Mouse (Mus musculus) gastrocnemius, adult 8-10 months (tissue): Measurements from ENCODE around the gene Ipo4. TPM values are rescaled to one million over a fixed set of nuclear protein-coding genes. Genes with fewer than 3 reads are reported as not detected.

ENCODE experiments used
- DNase-seq, 2 experiments: peaks; one replicate each; pipeline ENCODE4 v3.0.0; 2022; ENCODE audit warnings: low spot score in 2 of 2
- total RNA-seq, 4 experiments: library from RNA; stranded (reverse); gene quantifications; 2 replicates each; pipeline ENCODE4 v1.2.4; 2022

Ipo4 gene
- 10 to 100 TPM; 80.2 to 99.8 (median 88.9) TPM for total RNA-seq

DNA sequence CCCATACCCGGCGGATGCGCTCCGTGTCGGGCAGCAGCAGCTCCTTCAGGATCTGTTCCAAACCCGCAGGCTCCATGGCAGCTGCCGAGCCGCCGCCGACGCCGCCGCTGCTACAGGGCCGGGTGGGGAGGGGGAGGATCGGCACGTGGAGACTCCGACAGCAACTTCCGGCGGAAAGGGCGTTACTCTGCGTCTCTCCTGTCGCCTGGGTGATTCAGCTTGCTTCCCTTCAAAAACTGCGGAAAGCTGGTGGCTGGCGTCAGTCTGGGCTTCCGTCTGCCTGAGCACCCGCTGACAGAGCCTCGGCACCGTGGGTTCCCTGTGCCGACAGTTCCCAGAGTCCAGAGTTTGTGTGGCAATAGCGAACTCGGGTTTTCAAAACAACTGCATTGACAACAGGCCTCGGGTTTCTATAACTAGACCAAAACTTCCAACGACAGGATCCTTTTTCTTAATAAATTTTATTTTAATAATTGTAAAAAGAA is at the start of gene Ipo4:
TSS of gene Ipo4 (minus strand) at position 435 of the 485 bp plus-strand sequence.
- DNase-seq: peak; percentile 65 to 69

DNA sequence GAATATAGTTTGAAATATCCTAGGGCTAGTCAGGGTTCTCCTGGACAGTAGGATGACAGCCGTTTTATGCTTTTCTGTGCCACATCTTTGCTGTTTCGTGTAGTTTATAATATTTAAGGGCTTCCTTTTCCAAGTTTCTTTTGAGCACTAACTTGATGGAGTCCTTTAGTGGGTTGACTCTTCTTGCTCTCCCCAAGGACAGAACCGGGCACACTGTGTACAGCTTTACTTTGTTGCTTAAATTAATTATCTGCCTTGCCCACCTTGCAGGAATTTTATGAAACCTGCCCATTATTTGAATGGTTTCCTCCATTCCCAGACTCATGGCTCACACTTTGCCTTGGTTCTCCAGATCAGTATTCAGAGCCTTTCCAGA is 46.3 kb upstream of the Ipo4 start:
- no peak for DNase-seq

DNA sequence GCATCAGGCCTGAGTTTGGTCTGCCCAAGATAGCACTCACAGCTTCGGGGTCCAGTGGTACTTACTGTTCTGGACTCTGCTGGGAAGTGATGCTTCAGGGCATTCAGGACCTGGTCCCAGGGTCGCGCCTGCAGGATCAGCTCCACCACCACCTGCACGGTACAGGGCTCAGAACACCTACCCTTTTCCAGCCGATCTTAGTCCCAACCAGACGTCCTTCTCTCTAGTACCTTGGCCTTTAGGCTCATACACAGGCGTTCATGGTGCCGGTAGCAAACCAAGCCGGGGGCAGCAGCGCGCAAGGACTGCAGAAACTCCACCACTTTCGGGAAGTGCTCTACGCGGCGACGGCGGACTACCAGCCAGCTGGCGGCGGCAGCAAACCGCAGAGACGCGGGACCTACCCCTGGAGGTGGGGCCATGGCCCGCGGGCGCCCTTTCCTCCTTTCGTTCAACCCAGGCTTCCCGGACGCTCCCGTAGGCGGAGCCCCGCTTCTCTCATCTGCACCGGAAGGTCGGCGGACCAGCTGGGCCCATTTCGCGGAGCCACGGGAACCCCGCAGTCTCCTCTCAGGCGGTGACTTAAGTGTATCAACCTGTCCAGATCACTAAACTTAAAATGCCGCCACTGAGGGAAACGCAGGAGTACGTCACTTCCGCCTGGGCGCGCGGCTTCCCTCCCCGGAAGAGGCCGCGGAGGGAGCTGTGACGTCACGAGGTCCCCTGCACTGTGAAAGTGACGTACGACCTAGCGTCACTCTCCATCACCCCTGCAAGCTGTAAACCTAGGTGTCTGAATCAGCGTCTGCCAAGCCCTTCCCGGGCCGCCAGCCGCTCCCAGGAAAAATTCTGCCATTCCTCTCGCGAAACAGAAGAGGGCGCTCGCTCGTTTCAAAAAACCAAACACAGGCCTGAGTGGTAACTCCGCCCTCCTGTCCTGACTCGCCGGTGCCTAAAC is 45.7 kb upstream of the Ipo4 start, which contains the start of gene Tinf2:
TSS of gene Tinf2 (minus strand) at position 661 of the 958 bp plus-strand sequence.
- DNase-seq: peak; percentile 79 to 87

DNA sequence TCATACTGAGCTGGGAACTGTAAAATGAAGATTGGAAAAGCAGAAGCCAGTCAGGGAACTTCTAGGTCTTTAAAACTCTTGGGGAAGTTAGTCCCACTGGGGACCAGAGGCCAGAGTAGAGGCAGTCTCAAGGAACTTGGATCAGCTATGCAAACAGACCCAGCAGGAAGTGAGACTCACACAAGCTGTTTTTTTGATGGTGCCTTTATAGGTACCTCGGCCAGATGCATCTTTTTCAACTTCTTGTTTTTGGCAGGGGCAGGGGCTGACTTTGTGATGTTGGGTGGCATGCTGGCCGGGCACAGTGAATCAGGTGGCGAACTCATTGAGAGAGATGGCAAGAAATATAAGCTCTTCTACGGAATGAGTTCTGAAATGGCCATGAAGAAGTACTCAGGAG is 41.9 kb upstream of the Ipo4 start:
- no peak for DNase-seq

DNA sequence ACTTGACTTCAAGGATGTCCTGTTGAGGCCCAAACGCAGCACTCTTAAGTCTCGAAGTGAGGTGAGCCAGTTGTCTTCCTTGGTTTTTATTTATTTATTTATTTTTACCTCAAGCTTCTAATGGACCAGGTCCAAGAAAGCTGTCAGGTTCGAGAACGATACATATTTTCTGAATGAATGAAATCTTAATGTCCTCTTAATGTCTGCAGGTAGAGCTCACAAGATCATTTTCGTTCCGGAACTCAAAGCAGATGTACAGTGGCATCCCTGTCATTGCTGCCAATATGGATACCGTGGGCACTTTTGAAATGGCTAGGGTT is 36.9 kb upstream of the Ipo4 start:
- no peak for DNase-seq

DNA sequence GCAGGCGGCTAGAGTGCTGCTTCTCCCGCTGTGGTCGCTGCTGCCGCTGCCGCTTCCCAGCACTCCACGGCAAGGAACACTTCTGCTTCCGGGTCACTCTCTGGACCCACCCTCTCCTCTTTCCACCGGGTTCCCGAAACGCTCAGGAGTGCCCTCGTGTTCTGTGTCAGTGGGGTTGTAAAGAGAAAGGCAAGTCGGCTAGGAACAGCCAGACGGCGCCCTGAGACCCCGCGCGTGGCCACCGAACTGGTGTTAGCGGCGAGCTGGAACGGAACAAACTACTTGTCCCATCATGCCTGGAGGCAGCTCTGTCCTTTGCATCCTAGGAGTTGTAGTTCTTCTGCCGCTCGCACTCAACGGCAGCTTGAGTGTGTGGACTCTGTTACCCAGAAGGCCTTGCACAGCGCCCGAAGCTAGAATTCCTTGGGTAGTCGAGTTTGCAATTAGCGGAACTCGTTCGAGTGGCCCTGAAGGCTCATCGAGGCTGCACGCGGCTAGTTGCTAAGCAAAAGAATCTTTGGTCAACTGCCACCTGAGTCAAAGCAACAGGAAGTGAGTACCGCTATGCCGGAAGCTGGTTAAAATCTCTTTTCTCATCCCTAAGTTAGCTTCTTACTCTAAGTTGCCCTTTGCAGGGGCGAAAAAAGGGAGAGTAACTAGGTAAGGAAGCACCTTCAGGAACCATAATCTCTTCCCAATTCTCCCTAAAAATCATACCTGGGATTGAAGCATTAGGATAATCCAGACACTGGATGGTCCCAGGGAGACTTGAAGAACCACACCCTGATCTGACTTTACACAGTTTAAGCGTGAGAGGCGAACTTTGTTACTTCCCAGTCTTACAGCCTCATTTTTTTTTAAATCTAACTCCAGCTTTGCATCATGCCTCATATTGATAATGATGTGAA is 36.3 kb upstream of the Ipo4 start, which contains the start of the genes Gmpr2 and Nedd8:
TSS of gene Gmpr2 (plus strand) at position 109 of the 908 bp plus-strand sequence.
TSS of gene Nedd8 (minus strand) at position 292 of the 908 bp plus-strand sequence.
- peak; percentile 80 to 85 for DNase-seq

DNA sequence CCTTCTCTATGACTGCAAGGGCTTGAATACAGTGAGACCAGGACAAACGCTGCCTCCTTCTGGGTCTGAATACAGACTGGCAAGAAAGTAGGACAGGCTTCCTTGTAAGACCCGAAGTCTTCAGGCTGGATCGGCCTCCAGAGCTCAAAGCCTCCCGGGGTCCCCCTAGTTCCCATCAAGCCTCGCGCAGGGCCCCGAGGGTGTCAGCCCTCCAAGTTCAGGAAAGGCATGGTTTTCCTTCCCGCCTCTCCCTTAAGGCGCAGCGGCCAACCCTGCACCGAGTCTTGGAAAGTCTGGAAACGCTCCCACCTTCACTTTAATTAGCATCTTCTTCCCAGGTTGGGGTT is 35.7 kb upstream of the Ipo4 start:
- DNase-seq: no peak

DNA sequence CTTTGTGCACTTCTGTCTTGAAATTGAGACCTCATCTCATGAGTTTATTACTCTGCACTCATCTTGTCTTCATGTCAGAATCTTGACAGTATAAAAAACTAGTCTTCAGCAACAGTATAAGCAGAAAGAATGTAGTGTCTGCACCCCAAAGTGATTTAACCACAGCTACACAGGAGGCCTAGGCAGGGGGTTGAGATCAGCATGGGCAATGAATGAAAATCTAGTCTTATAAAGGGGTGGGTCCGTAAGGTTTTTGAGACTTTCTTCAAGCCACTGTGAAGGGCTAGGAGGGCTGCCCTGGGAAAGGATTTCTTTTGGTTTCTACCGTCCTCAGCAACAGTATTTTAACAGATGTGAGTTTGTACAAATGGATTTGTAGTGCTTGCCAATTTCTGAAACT is 24.9 kb upstream of the Ipo4 start:
- DNase-seq: no peak

DNA sequence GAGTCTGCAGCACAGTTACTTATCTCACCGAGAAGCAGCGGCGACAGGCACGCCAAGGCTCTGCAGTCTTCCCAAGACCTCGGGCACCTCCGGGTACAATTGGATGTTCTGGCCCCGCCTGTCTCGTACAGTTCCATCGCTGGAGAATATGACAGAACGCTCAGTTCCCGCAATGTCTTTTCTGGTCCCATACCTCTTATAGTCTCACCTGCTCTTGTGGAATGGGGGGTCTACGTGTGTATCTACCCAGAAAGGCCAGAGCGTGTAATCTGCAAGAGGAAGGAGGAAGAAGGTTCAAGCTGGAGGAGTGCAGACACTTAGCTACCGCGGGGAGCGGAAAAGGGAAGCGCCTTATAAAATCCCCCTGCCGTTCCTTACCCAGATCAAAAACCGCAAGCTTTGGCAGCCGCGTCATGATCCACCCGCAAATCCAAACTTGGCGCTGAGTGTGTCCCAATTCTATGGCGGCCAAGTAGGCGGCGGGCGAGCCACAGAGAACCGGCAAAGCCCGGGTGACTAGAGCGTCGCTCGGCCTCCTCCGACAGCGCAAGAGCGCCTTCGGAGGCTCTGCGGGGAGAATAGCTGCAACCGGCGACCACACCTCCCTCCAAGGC is 24.3 kb upstream of the Ipo4 start, which contains the start of gene Mdp1:
TSS of gene Mdp1 (minus strand) at position 549 of the 614 bp plus-strand sequence.
- peak; percentile 47 to 63 for DNase-seq

DNA sequence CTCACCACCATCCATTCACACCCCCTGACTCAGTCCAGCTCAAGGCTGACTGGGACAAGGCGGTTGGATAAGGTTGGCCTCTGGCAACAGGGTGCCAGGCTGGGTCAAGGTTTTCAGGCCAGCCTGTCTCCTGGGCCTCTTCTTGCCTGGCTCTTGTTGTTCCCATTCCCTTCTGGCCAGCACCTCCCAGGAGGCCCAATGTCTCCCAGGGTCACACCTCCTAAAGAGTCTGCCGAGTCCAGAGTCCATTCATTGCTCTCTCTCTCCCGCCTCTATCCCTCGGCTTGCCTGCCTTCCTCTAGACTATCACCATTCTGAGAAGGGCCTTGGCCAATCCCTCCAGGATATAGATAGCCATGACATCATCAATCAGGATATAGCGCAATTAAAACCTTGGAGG is 22.3 kb upstream of the Ipo4 start:
- no peak for DNase-seq

DNA sequence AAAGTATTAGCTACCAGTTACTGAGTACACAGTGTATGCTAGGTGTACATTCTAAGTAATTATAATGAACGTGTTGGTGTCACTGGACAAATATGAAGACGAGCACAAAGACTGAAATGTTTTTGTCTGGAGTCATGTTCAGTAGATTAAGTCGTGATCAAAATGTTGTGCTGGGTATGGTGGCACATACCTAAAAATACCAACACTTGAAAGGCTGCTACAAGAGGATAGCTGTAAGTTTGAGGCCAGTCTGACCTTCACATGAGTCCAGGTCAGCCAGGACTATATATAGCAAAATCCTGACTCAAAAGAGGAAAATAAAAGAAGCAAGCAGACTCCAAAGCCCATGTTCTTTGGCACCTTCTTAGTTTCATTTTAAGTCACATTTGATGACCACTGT is 21.2 kb upstream of the Ipo4 start:
- no peak for DNase-seq

DNA sequence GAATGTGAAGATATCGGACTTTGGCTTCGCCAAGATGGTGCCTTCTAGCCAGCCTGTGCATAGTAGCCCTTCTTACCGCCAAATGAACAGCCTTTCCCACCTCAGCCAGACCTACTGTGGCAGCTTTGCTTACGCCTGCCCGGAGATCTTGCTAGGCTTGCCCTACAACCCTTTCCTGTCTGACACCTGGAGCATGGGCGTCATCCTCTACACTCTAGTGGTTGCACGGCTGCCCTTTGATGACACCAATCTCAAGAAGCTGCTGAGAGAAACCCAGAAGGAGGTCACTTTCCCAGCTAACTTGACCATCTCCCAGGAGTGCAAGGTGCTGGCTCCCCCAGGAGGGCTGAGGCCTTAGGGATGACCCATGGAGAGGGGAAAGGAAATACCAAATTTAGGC is 15.8 kb upstream of the Ipo4 start:
- no peak for DNase-seq

DNA sequence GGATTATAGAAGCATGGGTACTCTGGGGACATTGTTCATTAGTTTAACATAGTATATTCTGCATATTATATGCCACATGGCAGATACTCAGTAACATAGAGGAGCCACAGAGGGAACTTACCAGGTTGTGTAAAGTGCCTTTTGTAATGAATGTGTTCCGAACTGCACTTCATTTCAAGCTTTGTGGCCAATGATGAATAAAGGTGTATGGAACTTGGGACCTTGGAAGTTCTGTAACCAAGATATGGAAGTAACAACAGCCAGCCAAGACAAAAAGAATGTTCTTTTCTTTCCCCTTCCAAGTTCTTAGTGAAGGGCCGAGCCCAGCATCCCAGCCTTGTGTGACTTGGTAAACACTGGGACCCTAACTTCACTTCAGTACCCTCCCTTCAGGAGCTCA is 14.1 kb upstream of the Ipo4 start, which contains the start of gene Tssk4:
TSS of gene Tssk4 (plus strand) at position 301 of the 400 bp plus-strand sequence.
- no peak for DNase-seq

DNA sequence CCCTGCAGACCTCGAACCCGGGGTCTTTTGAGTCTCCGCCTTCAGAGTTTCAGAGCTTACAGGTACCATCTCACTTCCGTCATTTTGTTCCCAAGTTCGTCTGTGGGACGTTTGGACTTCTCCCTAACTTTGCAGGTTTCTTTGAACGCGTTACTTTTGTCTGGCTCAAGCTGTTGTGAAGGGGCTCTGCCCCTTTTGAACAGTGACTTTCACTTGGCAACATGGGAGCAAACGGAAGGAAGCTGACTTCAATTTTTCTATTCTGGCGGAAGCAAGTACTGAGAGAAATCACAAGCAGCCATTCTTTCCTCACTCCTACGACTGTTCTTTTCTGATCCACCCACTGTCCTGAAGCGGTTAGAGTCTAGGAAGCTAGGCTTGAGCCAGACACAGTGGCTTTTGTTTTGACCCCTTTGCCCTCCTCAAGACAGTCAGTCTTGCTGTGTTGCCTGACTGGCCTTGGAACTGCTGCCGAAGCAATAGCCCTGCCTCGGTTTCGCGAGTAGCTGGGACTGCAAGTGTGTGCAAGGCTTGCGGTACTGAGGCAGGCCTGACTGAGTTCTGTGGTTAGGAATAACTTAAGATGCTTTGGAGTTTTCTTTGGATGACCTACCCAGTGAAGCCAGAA is 8.6 kb upstream of the Ipo4 start:
- DNase-seq: no peak

DNA sequence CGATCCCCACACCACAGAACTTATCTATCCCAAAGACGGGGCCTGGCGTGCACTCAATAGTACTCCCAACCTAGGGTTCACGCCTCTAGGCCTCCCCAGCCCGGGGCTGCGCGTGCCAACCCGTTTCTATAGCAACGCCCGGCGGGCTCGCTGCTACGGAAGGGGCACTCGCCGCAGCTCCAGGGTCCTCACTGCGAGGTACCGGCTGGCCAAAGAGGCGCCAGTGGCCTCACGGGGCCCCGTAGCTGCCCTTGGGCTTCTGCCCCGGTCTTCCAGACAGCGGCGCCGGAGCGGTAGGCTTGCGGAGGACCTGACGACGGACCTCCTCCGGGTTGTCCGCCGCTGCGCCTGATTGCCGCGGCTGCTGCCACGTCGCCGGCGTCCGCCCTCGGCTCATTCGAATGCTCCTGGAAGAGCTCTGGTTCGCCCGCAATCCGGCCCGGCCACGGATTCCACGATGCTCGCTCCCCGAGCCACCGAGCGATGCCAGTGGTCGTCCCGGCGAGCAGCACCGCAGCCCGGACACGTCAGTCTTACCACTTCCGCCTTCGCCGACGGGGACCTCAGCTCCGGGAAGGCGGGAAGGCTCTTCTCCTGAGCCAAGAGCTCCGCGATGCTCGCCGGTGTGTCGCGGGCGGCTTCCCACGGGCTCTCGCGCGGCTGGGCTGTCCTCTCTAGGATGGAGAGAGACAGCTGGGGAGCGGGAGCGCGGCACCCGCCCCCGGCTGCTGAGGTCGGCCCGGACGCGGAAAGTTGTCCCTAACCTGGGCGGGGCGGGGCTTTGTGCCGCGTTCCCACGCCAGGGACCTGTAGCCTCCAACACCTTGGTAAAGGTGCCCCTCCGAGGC is 7.5 kb upstream of the Ipo4 start, which contains the start of gene Tm9sf1:
TSS of gene Tm9sf1 (minus strand) at position 747 of the 848 bp plus-strand sequence.
- DNase-seq: peak; percentile 76 to 79

DNA sequence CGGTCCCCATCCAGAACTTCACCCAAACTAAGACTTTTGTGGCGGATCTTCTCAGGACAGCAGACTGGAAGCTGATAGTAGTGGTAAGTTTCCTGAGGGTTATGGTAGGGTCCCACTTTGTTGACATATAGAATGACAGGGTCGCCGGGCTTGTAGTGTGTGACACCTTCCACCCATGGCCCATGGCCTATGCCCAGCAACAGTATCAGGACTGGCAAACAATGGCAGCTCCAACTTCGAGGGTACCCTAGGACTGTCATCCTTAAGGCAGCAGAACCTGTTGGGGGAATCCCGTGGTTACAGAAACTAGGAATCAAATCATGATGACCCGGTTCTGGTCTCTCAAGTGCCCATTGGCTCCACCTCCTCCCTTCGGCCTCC is 6.9 kb upstream of the Ipo4 start:
- DNase-seq: no peak

DNA sequence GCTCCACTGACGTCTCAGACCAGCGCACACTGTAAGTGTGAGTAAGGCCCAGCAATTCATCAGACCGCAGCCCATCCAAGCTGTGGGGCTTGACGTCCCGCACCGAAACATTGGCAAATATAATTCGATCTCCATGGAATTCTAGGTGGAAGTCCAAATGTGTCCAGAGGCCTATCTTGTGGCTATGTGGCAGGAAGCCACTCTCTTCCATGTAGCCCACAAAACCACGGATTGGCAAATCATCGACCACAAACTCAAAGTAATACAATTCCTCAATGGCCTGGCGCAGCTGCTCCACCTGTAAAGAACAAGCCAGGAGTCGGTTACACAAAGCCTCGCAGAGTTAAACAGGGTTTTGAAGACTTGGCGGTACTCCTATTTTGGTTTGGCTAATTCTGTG is 5.5 kb upstream of the Ipo4 start:
- no peak for DNase-seq

DNA sequence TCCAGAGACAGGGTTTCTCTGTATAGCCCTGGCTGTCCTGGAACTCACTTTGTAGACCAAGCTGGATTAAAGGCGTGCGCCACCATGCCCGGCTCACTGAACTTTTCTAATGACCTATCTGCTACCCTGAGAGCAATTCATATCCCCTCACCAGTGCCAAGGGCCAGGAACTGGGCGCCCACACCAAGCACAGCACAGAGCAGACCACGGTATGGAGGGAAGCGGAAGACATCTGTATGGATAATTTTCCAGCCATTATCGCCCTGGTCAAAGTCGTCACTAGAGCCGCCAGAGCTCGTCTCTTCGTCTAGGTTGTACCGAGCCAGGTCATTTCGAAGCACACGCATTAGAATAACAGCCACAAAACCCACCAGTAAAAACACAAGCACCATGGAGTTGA is 5.1 kb upstream of the Ipo4 start:
- DNase-seq: no peak

DNA sequence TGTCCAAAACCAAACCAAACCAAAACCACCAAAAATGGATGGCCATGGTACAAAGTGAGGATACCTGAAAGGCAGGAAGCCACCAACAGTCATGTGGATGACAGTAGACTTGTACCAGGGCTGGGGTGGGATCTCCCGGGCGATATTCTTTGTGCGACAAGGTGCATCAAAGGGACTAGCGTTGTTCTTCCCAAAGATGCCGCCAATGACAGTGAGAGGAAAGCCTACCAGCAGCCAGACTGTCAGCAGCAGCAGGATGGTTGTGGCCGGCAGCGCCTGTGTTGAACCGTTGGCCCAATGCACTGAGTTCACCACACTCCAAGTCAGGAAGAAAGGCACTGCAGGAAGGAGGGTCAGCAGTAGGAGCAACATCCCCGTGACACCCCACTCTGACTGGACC is 2.0 kb upstream of the Ipo4 start, which contains the start of gene Gm49378:
TSS of gene Gm49378 (minus strand) at position 101 of the 400 bp plus-strand sequence.
- DNase-seq: no peak
